Mouse (Mus musculus) liver, embryonic 14.5 days (tissue): ENCODE data around the gene Olfr963. TPM values are rescaled to one million over a fixed set of nuclear protein-coding genes. Genes with fewer than 3 reads are reported as not detected.

Source experiments
- ATAC-seq: fragments of 200-750 bp; cut with Nextera tagmentation; 2 replicates; pipeline ENCODE4 v1.8.0; 2017; ENCODE audit warnings: moderate number of reproducible peaks, mild to moderate bottlenecking, moderate library complexity; ENCODE audit not compliant: insufficient read depth
- DNase-seq, 3 experiments: peaks; one replicate each; pipeline ENCODE4 v3.0.0-alpha.2; 2012 to 2013; ENCODE audit warnings: low read depth in 3 of 3, low spot score in 3 of 3
- H3K27ac ChIP-seq: fragments of 300-500 bp; sonication (generic); 2 replicates; pipeline ENCODE4 v1.5.1; 2014; ENCODE audit warnings: moderate library complexity, mild to moderate bottlenecking, control low read depth, inconsistent platforms
- H3K27me3 ChIP-seq: fragments of 300-500 bp; sonication (generic); 2 replicates; pipeline ENCODE4 v1.6.1; 2014; ENCODE audit warnings: mild to moderate bottlenecking, low read length, moderate library complexity; ENCODE audit not compliant: control insufficient read depth, insufficient read depth
- H3K36me3 ChIP-seq: fragments of 300-500 bp; sonication (generic); replicated peaks from 2 replicates; pipeline ENCODE4 v1.6.1; 2014; ENCODE audit warnings: low read depth; ENCODE audit not compliant: control insufficient read depth, insufficient read depth
- H3K4me1 ChIP-seq, 2 experiments: fragments of 200-500 bp in 1 of 2; fragments of 300-500 bp in 1 of 2; sonication (generic) in 1 of 2; replicated peaks; 2 replicates each; pipeline ENCODE4 v1.6.1; 2012 to 2014; ENCODE audit warnings: antibody characterized with exemption in 1 of 2, inconsistent platforms in 1 of 2, low read length in 1 of 2; ENCODE audit not compliant: control insufficient read depth in 2 of 2, insufficient read depth in 2 of 2
- H3K4me2 ChIP-seq: fragments of 300-500 bp; sonication (generic); 2 replicates; pipeline ENCODE4 v1.6.1; 2014; ENCODE audit warnings: low read depth, mild to moderate bottlenecking, control low read depth, moderate library complexity
- H3K4me3 ChIP-seq, 2 experiments: fragments of 200-500 bp in 1 of 2; fragments of 300-500 bp in 1 of 2; sonication (generic) in 1 of 2; 2 replicates each; pipeline ENCODE4 v1.5.1; 2012 to 2014; ENCODE audit warnings: low read depth in 2 of 2, low read length in 2 of 2, mild to moderate bottlenecking in 2 of 2, control low read depth in 1 of 2, inconsistent platforms in 1 of 2, moderate library complexity in 1 of 2; ENCODE audit not compliant: insufficient read depth in 1 of 2
- H3K9ac ChIP-seq: fragments of 300-500 bp; sonication (generic); replicated peaks from 2 replicates; pipeline ENCODE4 v1.6.1; 2014; ENCODE audit warnings: mild to moderate bottlenecking, control low read depth, moderate library complexity
- H3K9me3 ChIP-seq: fragments of 300-500 bp; sonication (generic); 2 replicates; pipeline ENCODE4 v1.6.1; 2016; ENCODE audit warnings: low read length, mixed read lengths; ENCODE audit not compliant: control insufficient read depth
- CTCF ChIP-seq: IDR thresholded peaks from 2 replicates; pipeline ENCODE4 v1.5.1; 2016; ENCODE audit warnings: antibody characterized with exemption, low read depth, control low read depth
- EP300 ChIP-seq: IDR thresholded peaks from 2 replicates; pipeline ENCODE4 v1.6.1; 2016; ENCODE audit warnings: antibody characterized with exemption, low read depth
- WGBS: fragments of 180-500 bp; shearing (Covaris S2); extraction: QIAGEN DNeasy Blood & Tissue Kit; methylation state at CpG from one replicate; pipeline ENCODE4 v1.1.7; 2014; ENCODE audit not compliant: insufficient replicate concordance; 5-methylcytosine and 5-hydroxymethylcytosine counted together
- polyA plus RNA-seq, 2 experiments: library from polyadenylated mRNA; depleted of rRNA in 1 of 2; stranded (reverse) in 1 of 2; unstranded in 1 of 2; fragments of >200 nt; fragmentation: Nextera tagmentation in 1 of 2; extraction: Ambion mirVana in 1 of 2; gene quantifications; 2 replicates each; pipeline versions ENCODE4 v1.2.1 to v1.2.3; 2012 to 2014

Gene Olfr963
- polyA plus RNA-seq, 2 experiments = not detected

DNA sequence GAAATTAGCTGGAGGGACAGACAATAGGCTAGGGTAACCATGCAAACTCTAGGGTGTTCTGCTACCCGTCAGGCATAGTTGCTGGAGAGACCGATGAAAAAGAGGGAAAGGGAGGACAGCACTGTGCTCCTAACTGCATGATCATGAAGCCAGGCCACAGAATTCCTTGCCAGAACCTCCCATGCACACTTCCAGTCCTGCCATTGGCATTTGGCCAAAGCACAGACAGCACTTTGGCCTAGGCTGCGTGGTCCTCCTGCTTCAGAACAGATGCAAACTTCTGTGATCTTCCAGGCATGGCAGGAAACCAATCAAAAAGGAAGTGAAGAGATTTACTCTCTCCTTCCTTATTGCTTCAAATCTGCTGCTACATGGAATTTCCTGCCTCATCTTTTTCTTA is 42.0 kb downstream of the Olfr963 start:
- TF ChIP-seq CTCF = no peak
- TF ChIP-seq EP300 = no peak
- WGBS = 48% methylated on average over 3 of the region's 3 CpGs

DNA sequence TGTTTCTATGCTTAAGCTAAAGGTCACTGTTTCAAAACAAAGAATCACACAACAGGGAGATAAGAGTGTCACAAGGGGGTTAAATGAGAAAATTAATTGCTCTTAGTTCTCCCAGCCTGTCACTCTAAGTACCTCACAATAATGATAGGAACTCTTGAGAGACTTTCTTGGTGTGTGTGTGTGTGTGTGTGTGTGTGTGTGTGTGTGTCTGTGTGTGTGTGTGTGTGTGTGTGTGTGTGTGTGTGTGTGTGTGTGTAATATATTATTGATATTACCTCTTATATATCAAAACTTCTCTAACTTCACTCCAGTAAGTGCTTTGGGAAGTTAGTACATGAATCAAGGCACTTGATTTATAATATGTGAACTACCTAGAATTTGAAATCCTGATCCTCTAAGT is 44.0 kb downstream of the Olfr963 start, which contains the start of gene Olfr965:
TSS of gene Olfr965 (plus strand) at position 301 of the 400 bp plus-strand sequence.
- H3K36me3 ChIP-seq = no peaks in the 10 kb centered on the region
- no peak for ATAC-seq
- DNase-seq = no peak

More for the DNA sequence above, 42.0 kb downstream of the Olfr963 start:
- Histone ChIP-seq H3K27me3 (no peaks in the 10 kb centered on the region), H3K4me3 (no peak overlapping the region), H3K9ac (no peak overlapping the region), H3K4me1 (no peaks in the 10 kb centered on the region), H3K27ac (no peak overlapping the region), H3K36me3 (no peaks in the 10 kb centered on the region), H3K9me3 (no peaks in the 10 kb centered on the region), H3K4me2 (no peak overlapping the region)
- DNase-seq = no peak
- ATAC-seq = no peak

More for the DNA sequence above, 44.0 kb downstream of the Olfr963 start, which contains the start of gene Olfr965:
- H3K9ac ChIP-seq = no peak within 1 kb of the TSS
- H3K27ac ChIP-seq = no peak within 1 kb of the TSS
- no peak for TF ChIP-seq CTCF
- TF ChIP-seq EP300 = no peak
- no peaks in the 10 kb centered on the region for H3K27me3 ChIP-seq
- no peaks in the 10 kb centered on the region for H3K9me3 ChIP-seq
- no peak within 1 kb of the TSS for H3K4me3 ChIP-seq
- H3K4me2 ChIP-seq = no peak within 1 kb of the TSS
- no peaks in the 10 kb centered on the region for H3K4me1 ChIP-seq

Other genes with a start within 250 kb of the Olfr963 start
- gene Olfr952, start 240.1 kb upstream of the Olfr963 start, polyA plus RNA-seq (2012; rRNA removed) = not detected in 2 replicates
- not detected in 2 replicates for gene Olfr952, start 240.1 kb upstream of the Olfr963 start, polyA plus RNA-seq (2014; fragmentation: Nextera tagmentation; extraction: Ambion mirVana)
- gene Olfr954, start 210.5 kb upstream of the Olfr963 start, polyA plus RNA-seq (2012; rRNA removed) = not detected in 2 replicates
- not detected in 2 replicates for gene Olfr954, start 210.5 kb upstream of the Olfr963 start, polyA plus RNA-seq (2014; fragmentation: Nextera tagmentation; extraction: Ambion mirVana)
- gene Olfr955, start 195.3 kb upstream of the Olfr963 start, polyA plus RNA-seq (2012; rRNA removed) = not detected in 2 replicates
- not detected in 2 replicates for gene Olfr955, start 195.3 kb upstream of the Olfr963 start, polyA plus RNA-seq (2014; fragmentation: Nextera tagmentation; extraction: Ambion mirVana)
- gene Olfr44, start 173.2 kb upstream of the Olfr963 start, polyA plus RNA-seq (2012; rRNA removed) = not detected in 2 replicates
- not detected in 2 replicates for gene Olfr44, start 173.2 kb upstream of the Olfr963 start, polyA plus RNA-seq (2014; fragmentation: Nextera tagmentation; extraction: Ambion mirVana)
- gene Olfr957, start 151.4 kb upstream of the Olfr963 start, polyA plus RNA-seq (2012; rRNA removed) = not detected in 2 replicates
- not detected in 2 replicates for gene Olfr957, start 151.4 kb upstream of the Olfr963 start, polyA plus RNA-seq (2014; fragmentation: Nextera tagmentation; extraction: Ambion mirVana)
- not detected in 2 replicates for gene Olfr958, start 113.2 kb upstream of the Olfr963 start, polyA plus RNA-seq (2012; rRNA removed)
- not detected in 2 replicates for gene Olfr958, start 113.2 kb upstream of the Olfr963 start, polyA plus RNA-seq (2014; fragmentation: Nextera tagmentation; extraction: Ambion mirVana)
- not detected in 2 replicates for gene Olfr959, start 91.6 kb upstream of the Olfr963 start, polyA plus RNA-seq (2012; rRNA removed)
- not detected in 2 replicates for gene Olfr959, start 91.6 kb upstream of the Olfr963 start, polyA plus RNA-seq (2014; fragmentation: Nextera tagmentation; extraction: Ambion mirVana)
- 1.0 and 1.3 TPM in 2 replicates for gene AW551984, start 62.8 kb upstream of the Olfr963 start, polyA plus RNA-seq (2012; rRNA removed)
- 1.5 and 2.1 TPM in 2 replicates for gene AW551984, start 62.8 kb upstream of the Olfr963 start, polyA plus RNA-seq (2014; fragmentation: Nextera tagmentation; extraction: Ambion mirVana)
- not detected in 2 replicates for gene Olfr148, start 56.5 kb upstream of the Olfr963 start, polyA plus RNA-seq (2012; rRNA removed)
- gene Olfr148, start 56.5 kb upstream of the Olfr963 start, polyA plus RNA-seq (2014; fragmentation: Nextera tagmentation; extraction: Ambion mirVana) = not detected in 2 replicates
- gene Olfr960, start 45.8 kb upstream of the Olfr963 start, polyA plus RNA-seq (2012; rRNA removed) = not detected in 2 replicates
- gene Olfr960, start 45.8 kb upstream of the Olfr963 start, polyA plus RNA-seq (2014; fragmentation: Nextera tagmentation; extraction: Ambion mirVana) = not detected in 2 replicates
- gene Olfr961, start 22.1 kb upstream of the Olfr963 start, polyA plus RNA-seq (2012; rRNA removed) = not detected in 2 replicates
- not detected in 2 replicates for gene Olfr961, start 22.1 kb upstream of the Olfr963 start, polyA plus RNA-seq (2014; fragmentation: Nextera tagmentation; extraction: Ambion mirVana)
- gene Olfr149, start 39.9 kb downstream of the Olfr963 start, polyA plus RNA-seq (2012; rRNA removed) = not detected in 2 replicates
- not detected in 2 replicates for gene Olfr149, start 39.9 kb downstream of the Olfr963 start, polyA plus RNA-seq (2014; fragmentation: Nextera tagmentation; extraction: Ambion mirVana)
- gene Olfr965, start 44.1 kb downstream of the Olfr963 start, polyA plus RNA-seq (2012; rRNA removed) = not detected in 2 replicates
- gene Olfr965, start 44.1 kb downstream of the Olfr963 start, polyA plus RNA-seq (2014; fragmentation: Nextera tagmentation; extraction: Ambion mirVana) = not detected in 2 replicates
- gene Olfr150, start 63.8 kb downstream of the Olfr963 start, polyA plus RNA-seq (2012; rRNA removed) = not detected in 2 replicates
- gene Olfr150, start 63.8 kb downstream of the Olfr963 start, polyA plus RNA-seq (2014; fragmentation: Nextera tagmentation; extraction: Ambion mirVana) = not detected in 2 replicates
- not detected in 2 replicates for gene Olfr967, start 79.0 kb downstream of the Olfr963 start, polyA plus RNA-seq (2012; rRNA removed)
- gene Olfr967, start 79.0 kb downstream of the Olfr963 start, polyA plus RNA-seq (2014; fragmentation: Nextera tagmentation; extraction: Ambion mirVana) = not detected in 2 replicates
- gene Olfr968, start 116.0 kb downstream of the Olfr963 start, polyA plus RNA-seq (2012; rRNA removed) = not detected in 2 replicates
- gene Olfr968, start 116.0 kb downstream of the Olfr963 start, polyA plus RNA-seq (2014; fragmentation: Nextera tagmentation; extraction: Ambion mirVana) = not detected in 2 replicates
- gene Olfr969, start 123.7 kb downstream of the Olfr963 start, polyA plus RNA-seq (2012; rRNA removed) = not detected in 2 replicates
- not detected in 2 replicates for gene Olfr969, start 123.7 kb downstream of the Olfr963 start, polyA plus RNA-seq (2014; fragmentation: Nextera tagmentation; extraction: Ambion mirVana)
- not detected in 2 replicates for gene Olfr970, start 141.7 kb downstream of the Olfr963 start, polyA plus RNA-seq (2012; rRNA removed)
- gene Olfr970, start 141.7 kb downstream of the Olfr963 start, polyA plus RNA-seq (2014; fragmentation: Nextera tagmentation; extraction: Ambion mirVana) = not detected in 2 replicates
- gene Olfr971, start 169.7 kb downstream of the Olfr963 start, polyA plus RNA-seq (2012; rRNA removed) = not detected in 2 replicates
- gene Olfr971, start 169.7 kb downstream of the Olfr963 start, polyA plus RNA-seq (2014; fragmentation: Nextera tagmentation; extraction: Ambion mirVana) = not detected in 2 replicates
- gene Olfr972, start 199.2 kb downstream of the Olfr963 start, polyA plus RNA-seq (2012; rRNA removed) = not detected in 2 replicates
- gene Olfr972, start 199.2 kb downstream of the Olfr963 start, polyA plus RNA-seq (2014; fragmentation: Nextera tagmentation; extraction: Ambion mirVana) = not detected in 2 replicates
- gene Olfr229, start 240.1 kb downstream of the Olfr963 start, polyA plus RNA-seq (2012; rRNA removed) = not detected in 2 replicates
- gene Olfr229, start 240.1 kb downstream of the Olfr963 start, polyA plus RNA-seq (2014; fragmentation: Nextera tagmentation; extraction: Ambion mirVana) = not detected in 2 replicates